Mouse (Mus musculus): Measurements from ENCODE around the gene Tbx1. TPM values are rescaled to one million over a fixed set of nuclear protein-coding genes. Genes with fewer than 3 reads are reported as not detected.

Tbx1 gene
- polyA plus RNA-seq, 2 experiments, result 8.7 to 12.1 TPM

DNA sequence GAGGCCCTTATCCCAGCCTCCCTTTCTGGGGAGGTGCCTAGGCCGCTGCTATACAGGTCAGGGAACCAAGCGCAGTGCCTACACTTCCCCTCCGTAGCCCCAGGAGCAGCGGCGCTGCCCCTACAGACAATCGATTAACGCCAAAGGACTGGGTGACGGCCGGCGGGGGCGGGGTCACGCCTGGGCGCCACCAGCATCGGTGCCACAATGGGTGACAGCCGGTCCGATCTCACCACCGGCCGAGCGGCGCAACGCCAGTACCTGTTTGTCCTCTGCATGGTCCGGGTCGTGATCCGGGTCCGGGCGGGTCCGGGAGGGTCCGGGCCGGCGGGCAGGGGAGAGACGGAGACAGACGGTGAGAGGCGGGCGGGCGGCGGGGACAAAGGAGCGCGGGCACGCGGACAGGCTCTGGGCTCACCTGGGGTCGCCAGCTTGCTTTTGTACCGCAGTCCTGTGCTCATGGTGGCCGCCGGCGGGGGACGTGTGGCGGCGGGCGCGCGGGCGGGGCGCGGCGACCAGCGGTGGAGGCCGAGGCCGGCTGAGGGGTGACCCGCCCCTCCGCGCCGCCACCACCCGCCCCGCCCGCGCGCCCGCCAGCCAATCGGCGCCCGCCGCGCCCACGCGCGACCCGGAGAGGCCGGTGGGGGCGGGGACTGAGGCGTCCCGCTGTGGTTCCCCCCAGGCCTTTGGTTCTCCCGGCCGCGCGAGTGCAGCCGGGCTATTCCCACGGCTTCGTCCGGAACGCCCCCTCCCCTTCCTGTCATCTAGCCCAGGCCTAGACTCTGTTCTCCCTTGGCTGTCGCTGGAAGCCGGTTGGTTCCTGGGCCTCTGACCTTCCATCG, 39.1 kb upstream of the Tbx1 start, which contains the start of gene Sept5:
Gene Sept5 (minus strand): TSS at position 565 of the 842 bp plus-strand sequence.
- DNase-seq (ENCODE audit: low spot score) (peak; percentile 69), ATAC-seq (ENCODE audit: low FRiP score, low read depth) (peak; percentile 60)
- peak within 1 kb of the TSS; percentile 58 for H3K27ac ChIP-seq (replicated peaks; ENCODE audit: low read depth, low read length)
- H3K9me3 ChIP-seq (ENCODE audit: control insufficient read depth, low read length), result no peaks in the 10 kb centered on the region
- peak within 1 kb of the TSS; percentile 70 for H3K4me2 ChIP-seq (replicated peaks; ENCODE audit: low read depth, low read length, severe bottlenecking)
- peaks cover 10% of the 10 kb centered on the region for H3K36me3 ChIP-seq (ENCODE audit: control insufficient read depth, insufficient read depth, low read length)
- H3K4me3 ChIP-seq (replicated peaks; ENCODE audit: low read length), result peak within 1 kb of the TSS; percentile 83
- peaks cover 29% of the 10 kb centered on the region for H3K4me1 ChIP-seq (ENCODE audit: control insufficient read depth, insufficient read depth, low read length)
- H3K9ac ChIP-seq (ENCODE audit: low read depth, low read length, severe bottlenecking), result peak within 1 kb of the TSS; percentile 86
- WGBS, result under 1% methylated on average over 43 of the region's 93 CpGs
- peaks cover 14% of the 10 kb centered on the region for H3K27me3 ChIP-seq (ENCODE audit: control insufficient read depth, insufficient read depth, low read length)
- no peak for TF ChIP-seq POLR2A (IDR thresholded peaks at IDR 0.05; ENCODE audit: borderline replicate concordance, extremely low read depth, insufficient read depth, insufficient read length)

DNA sequence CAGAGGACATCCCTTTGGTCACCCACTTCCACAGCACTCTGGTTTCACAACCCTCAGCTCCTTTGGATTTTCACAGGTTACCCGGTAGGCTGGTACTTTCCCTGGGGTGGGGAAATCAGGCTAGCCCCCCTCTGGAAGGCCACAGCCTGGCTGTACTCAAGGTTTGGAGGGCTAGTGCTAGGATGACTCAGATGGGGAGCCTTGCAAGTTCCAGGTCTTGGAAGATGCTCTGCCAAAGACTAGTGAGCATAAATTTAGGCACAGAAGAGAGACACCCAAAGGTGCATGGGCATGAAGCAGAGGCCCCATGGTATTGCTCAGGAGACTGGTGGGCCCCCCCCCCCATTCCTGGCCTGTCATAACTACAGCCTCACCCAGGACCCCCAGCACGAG, 38.5 kb upstream of the Tbx1 start:
- no peak for DNase-seq (ENCODE audit: low spot score)

DNA sequence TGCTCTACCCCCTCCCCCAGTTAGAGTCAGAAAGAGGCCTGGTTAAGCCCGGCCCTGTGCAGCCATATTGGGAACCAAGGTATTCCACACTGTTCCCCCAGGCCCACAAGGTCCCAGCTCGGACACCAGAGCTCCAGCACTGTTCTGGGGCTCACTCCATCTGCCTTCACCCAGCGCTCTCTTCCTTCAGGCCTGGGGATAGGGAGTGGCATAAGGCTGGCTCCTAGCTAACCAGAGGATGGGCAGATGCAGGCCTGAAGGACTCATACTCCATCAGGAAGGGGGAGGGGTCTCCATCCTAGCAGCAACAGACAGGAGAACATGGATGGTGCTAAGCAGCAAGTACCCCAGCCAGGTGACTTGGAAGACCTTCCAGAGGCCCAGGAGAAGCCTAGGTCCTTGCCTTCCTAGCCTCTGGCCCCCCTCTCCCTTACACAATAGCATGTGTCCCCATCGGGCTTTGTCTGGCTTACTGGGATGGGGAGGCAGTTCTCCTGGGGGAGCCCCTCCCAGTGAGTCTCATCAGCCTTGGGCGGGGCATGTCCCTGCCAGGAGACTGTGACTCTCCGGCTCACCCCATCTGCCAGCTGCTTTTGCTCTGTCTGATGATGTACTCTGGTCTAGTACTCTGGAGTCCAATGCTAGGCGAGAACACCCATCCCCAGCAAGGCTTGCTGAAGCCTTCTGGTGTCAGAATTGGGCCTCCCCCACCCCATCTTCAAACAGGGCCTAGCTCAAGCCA, 37.9 kb upstream of the Tbx1 start:
- Histone ChIP-seq H3K36me3 (ENCODE audit: control insufficient read depth, insufficient read depth, low read length) (peaks cover 22% of the 10 kb centered on the region), H3K4me2 (replicated peaks; ENCODE audit: low read depth, low read length, severe bottlenecking) (peak overlapping the region; percentile 70), H3K27ac (replicated peaks; ENCODE audit: low read depth, low read length) (no peak overlapping the region), H3K27me3 (ENCODE audit: control insufficient read depth, insufficient read depth, low read length) (peaks cover 27% of the 10 kb centered on the region), H3K9me3 (ENCODE audit: control insufficient read depth, low read length) (no peaks in the 10 kb centered on the region), H3K9ac (ENCODE audit: low read depth, low read length, severe bottlenecking) (peak overlapping the region; percentile 86), H3K4me3 (replicated peaks; ENCODE audit: low read length) (peak overlapping the region; percentile 83), H3K4me1 (ENCODE audit: control insufficient read depth, insufficient read depth, low read length) (peaks cover 29% of the 10 kb centered on the region)
- ATAC-seq (ENCODE audit: low FRiP score, low read depth) (no peak), DNase-seq (ENCODE audit: low spot score) (no peak)
- WGBS, result 63% methylated on average over 7 of the region's 7 CpGs
- no peak for TF ChIP-seq POLR2A (IDR thresholded peaks at IDR 0.05; ENCODE audit: borderline replicate concordance, extremely low read depth, insufficient read depth, insufficient read length)

More for the DNA sequence above, 38.5 kb upstream of the Tbx1 start:
- WGBS, result 24% methylated on average over 2 of the region's 2 CpGs
- Histone ChIP-seq H3K36me3 (ENCODE audit: control insufficient read depth, insufficient read depth, low read length) (peaks cover 16% of the 10 kb centered on the region), H3K9me3 (ENCODE audit: control insufficient read depth, low read length) (no peaks in the 10 kb centered on the region), H3K27me3 (ENCODE audit: control insufficient read depth, insufficient read depth, low read length) (peaks cover 21% of the 10 kb centered on the region), H3K4me1 (ENCODE audit: control insufficient read depth, insufficient read depth, low read length) (peaks cover 29% of the 10 kb centered on the region), H3K4me3 (replicated peaks; ENCODE audit: low read length) (peak overlapping the region; percentile 83), H3K27ac (replicated peaks; ENCODE audit: low read depth, low read length) (no peak overlapping the region), H3K4me2 (replicated peaks; ENCODE audit: low read depth, low read length, severe bottlenecking) (peak overlapping the region; percentile 70), H3K9ac (ENCODE audit: low read depth, low read length, severe bottlenecking) (peak overlapping the region; percentile 86)
- no peak for ATAC-seq (ENCODE audit: low FRiP score, low read depth)
- no peak for TF ChIP-seq POLR2A (IDR thresholded peaks at IDR 0.05; ENCODE audit: borderline replicate concordance, extremely low read depth, insufficient read depth, insufficient read length)

DNA sequence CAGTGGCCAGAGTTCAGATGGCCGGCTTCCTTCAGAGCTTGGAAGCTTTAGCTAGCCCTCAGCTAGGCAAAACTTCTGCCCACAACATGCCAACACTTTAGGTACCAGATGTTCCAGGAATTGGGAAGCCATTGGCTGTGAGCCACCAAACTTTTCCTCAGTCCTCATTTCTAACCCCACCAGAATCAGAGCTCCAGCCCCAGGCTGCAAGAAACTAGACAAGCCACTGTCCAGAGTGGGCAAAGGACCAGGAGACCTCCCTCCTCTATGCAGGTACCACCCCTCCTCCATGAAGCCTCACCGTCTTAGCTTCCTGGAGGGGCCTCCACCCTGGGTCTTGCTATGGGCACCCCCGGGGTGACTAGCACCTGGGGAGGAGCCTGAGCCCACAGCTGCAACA, 36.7 kb upstream of the Tbx1 start:
- Histone ChIP-seq H3K4me3 (replicated peaks; ENCODE audit: low read length) (peak overlapping the region; percentile 83; the same call in 1 of the 2 replicates), H3K27me3 (ENCODE audit: control insufficient read depth, insufficient read depth, low read length) (peaks cover 39% of the 10 kb centered on the region), H3K36me3 (ENCODE audit: control insufficient read depth, insufficient read depth, low read length) (peaks cover 34% of the 10 kb centered on the region), H3K4me1 (ENCODE audit: control insufficient read depth, insufficient read depth, low read length) (peaks cover 29% of the 10 kb centered on the region), H3K4me2 (replicated peaks; ENCODE audit: low read depth, low read length, severe bottlenecking) (peak overlapping the region; percentile 92), H3K27ac (replicated peaks; ENCODE audit: low read depth, low read length) (no peak overlapping the region), H3K9ac (ENCODE audit: low read depth, low read length, severe bottlenecking) (no peak overlapping the region), H3K9me3 (ENCODE audit: control insufficient read depth, low read length) (no peaks in the 10 kb centered on the region)
- no peak for DNase-seq (ENCODE audit: low spot score)
- ATAC-seq (ENCODE audit: low FRiP score, low read depth), result no peak
- TF ChIP-seq POLR2A (IDR thresholded peaks at IDR 0.05; ENCODE audit: borderline replicate concordance, extremely low read depth, insufficient read depth, insufficient read length), result no peak
- WGBS, result 52% methylated on average over 3 of the region's 3 CpGs

DNA sequence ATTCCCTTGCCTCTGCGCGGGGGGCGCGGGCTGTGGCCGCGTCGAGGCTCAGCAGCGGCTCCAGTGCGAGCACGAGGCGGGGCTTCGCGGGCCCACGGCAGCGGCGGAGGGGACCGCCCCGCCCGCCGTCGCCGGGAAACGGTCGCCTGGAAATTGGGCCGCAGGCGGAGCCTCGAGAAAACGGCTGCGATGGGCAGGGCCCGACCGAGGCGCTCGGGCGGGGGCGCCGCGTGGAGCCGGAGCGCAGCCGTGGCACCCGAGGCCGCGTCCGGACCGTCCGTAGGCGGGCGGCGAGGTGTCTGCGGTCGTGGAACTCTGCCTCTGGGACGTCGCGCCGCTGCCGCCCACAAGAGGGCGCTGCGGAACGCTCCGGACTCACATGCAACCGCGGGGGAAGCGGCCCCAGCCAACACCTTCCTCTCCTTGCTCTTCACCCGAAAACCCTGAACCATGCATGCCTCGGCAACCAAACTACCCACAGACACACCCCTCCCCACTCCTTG, 36.0 kb upstream of the Tbx1 start, which contains the start of gene Gm49601:
Gene Gm49601 (minus strand): TSS at position 52 of the 503 bp plus-strand sequence.
- H3K36me3 ChIP-seq (ENCODE audit: control insufficient read depth, insufficient read depth, low read length), result peaks cover 38% of the 10 kb centered on the region
- H3K4me3 ChIP-seq (replicated peaks; ENCODE audit: low read length), result peak within 1 kb of the TSS; percentile 83
- peak; percentile 45 for ATAC-seq (ENCODE audit: low FRiP score, low read depth)
- DNase-seq (ENCODE audit: low spot score), result peak; percentile 70
- peak within 1 kb of the TSS; percentile 92 for H3K4me2 ChIP-seq (replicated peaks; ENCODE audit: low read depth, low read length, severe bottlenecking)
- H3K9ac ChIP-seq (ENCODE audit: low read depth, low read length, severe bottlenecking), result peak within 1 kb of the TSS; percentile 59
- H3K27me3 ChIP-seq (ENCODE audit: control insufficient read depth, insufficient read depth, low read length), result peaks cover 46% of the 10 kb centered on the region
- no peaks in the 10 kb centered on the region for H3K9me3 ChIP-seq (ENCODE audit: control insufficient read depth, low read length)
- peaks cover 35% of the 10 kb centered on the region for H3K4me1 ChIP-seq (ENCODE audit: control insufficient read depth, insufficient read depth, low read length)
- WGBS, result 1% methylated on average over 31 of the region's 65 CpGs
- no peak within 1 kb of the TSS for H3K27ac ChIP-seq (replicated peaks; ENCODE audit: low read depth, low read length)
- no peak for TF ChIP-seq POLR2A (IDR thresholded peaks at IDR 0.05; ENCODE audit: borderline replicate concordance, extremely low read depth, insufficient read depth, insufficient read length)

Measured in limb, embryonic 14.5 days (tissue).